Mouse (Mus musculus): ENCODE measurements around the gene Ccp110.
A peak's percentile ranks its signal among the peaks of the same experiment; 100 is the strongest.

Ccp110 gene

GRCm38 (mm10) chr7:118773027-118773426, 60.7 kb downstream of the Ccp110 start:
- no peak for DNase-seq

- no peak for DNase-seq
Measured at GRCm38 (mm10) chr7:118775991-118776390, 63.6 kb downstream of the Ccp110 start.

GRCm38 (mm10) chr7:118776491-118776890, 64.1 kb downstream of the Ccp110 start:
- no peak for DNase-seq

- DNase-seq, result peak; percentile 59
Measured at GRCm38 (mm10) chr7:118777598-118778394, 65.4 kb downstream of the Ccp110 start.

GRCm38 (mm10) chr7:118778561-118778960, 66.2 kb downstream of the Ccp110 start:
- no peak for DNase-seq

DNA sequence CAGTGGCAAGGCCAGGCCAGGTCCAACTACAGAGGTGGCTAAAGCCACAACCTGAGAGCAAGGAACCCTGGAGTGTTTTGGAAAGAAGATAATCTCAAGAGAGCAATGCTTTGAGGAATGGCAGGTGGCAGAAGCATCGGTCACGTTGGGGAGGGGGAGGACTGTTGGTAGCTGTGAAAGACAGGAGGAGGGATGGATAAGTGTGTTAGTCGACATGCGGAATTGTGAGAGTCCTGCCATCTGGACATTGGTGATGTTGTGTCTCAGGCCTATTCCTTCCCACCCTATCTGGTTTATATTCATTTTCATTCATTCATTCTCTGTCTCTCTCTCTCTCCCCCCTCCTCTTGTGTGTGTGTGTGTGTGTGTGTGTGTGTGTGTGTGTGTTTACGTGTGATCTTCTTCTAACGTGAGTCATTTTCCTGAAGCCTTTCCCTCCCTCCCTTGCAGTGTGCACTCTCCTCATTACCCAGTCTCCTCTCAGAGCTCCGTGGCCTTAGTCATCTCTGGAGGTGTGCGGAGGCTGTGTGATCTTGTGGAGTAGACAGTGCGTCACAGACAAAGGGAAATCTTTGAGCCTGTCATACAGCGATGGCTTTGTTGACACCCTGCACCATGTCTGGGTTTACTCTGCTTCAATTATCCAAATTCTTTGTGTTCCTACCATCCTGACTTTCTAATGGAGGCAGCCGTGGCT, 71.1 kb downstream of the Ccp110 start:
- DNase-seq, result no peak

DNA sequence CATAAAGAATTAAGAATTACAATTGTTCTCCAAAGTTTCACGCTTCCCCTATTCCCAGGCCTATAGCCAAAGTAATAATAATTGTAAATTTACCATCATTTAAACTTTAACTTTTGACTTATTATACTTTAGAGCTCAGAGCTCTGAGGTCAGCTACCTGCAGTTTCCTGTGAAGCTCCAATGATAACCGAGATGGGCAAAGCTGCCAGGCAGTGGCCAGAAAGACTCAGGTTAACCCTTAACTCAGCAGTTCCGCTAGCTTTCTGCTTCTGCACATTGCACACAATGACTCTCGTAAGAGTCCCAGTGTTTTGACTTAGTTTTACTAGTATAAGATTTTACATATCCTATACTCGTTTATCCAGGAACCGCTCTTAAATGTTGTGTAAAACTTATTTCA, 73.7 kb downstream of the Ccp110 start:
- DNase-seq, result no peak

Measured in lung, postnatal 14 days (tissue).